Mouse (Mus musculus): ENCODE data around the gene Snorc.
"Not testable (repeated sequence)": the region's sequence is repeated elsewhere in the genome, so short reads cannot be mapped to it uniquely, and the experiment has no call there.

GRCm38 (mm10) chr1:87459856-87460255, 10.2 kb upstream of the Snorc start:
- TF ChIP-seq CTCF (IDR thresholded peaks at IDR 0.05; ENCODE audit: low read depth, low read length); POLR2A (IDR thresholded peaks at IDR 0.05; ENCODE audit: borderline replicate concordance, low read depth, low read length): not testable (repeated sequence)

All from bone marrow macrophage, adult 2 months (primary cell).